ENCODE assay signal across 8 mouse cellular contexts in the genomic region with DNA sequence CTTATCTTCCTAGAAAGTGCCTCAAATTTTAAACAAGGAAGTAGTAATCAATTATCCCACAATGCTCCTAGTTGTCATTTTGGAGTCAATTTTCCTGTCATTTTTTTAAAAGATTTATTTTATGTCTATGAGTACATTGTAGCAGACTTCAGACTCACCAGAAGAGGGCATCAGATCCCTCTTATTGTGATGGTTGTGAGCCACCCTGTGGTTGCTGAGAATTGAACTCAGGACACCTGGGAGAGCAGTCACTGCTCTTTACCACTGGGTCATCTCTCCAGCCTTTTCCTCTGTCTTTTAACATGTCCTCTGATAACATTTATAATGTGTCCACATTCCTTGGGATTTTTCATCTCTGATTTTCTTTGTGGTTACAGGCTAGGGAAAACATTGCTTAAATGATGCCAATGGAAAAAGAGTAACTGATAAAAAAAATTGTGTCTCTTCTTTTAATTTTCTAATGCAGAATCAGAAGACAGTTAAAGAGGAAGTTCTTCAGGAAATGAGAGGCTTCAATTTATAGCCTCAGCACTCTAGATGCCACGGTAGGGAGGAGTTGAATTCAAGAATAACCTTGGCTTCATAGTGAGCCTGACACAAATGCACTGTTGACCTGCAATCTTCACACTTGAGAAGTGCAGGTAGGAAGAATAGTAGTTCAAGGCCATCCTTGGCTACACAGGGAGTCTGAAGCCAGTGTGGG. TPM values are rescaled to one million over a fixed set of nuclear protein-coding genes. Genes with fewer than 3 reads are reported as not detected.
DNase-seq lines count a peak whose midpoint lies in the region; ATAC-seq and TF ChIP-seq lines count a peak whose summit lies in the region.

No protein-coding gene starts in this region.

- DNase-seq in gastrocnemius, adult 2 months: no peak
- no peak for DNase-seq in gastrocnemius, postnatal 10 days
- DNase-seq in CD4-positive helper T cell, adult 2 months (ENCODE audit: low read depth, low spot score): peak; percentile 79
- DNase-seq in embryonic facial prominence, embryonic 10.5 days (ENCODE audit: low spot score): peak; percentile 14
- DNase-seq in adrenal gland, postnatal 10 days: no peak

- peak overlapping the region; percentile 92 for H3K4me3 ChIP-seq in gastrocnemius, adult 2 months
- peak overlapping the region; percentile 95 for H3K4me3 ChIP-seq in embryonic facial prominence, embryonic 10.5 days
- H3K4me3 ChIP-seq in hindbrain, embryonic 13.5 days: peak overlapping the region; percentile 91
- H3K4me3 ChIP-seq in liver, embryonic 16.5 days (ENCODE audit: low read depth, low read length): peak overlapping the region; percentile 80
- H3K4me3 ChIP-seq in neural tube, embryonic 15.5 days (replicated peaks): peak overlapping the region; percentile 91

- peak; percentile 68 for TF ChIP-seq CTCF in gastrocnemius, adult 2 months (IDR thresholded peaks at IDR 0.05)

- peak; percentile 68 for ATAC-seq in hindbrain, embryonic 13.5 days (ENCODE audit: low FRiP score)
- peak; percentile 37 for ATAC-seq in liver, embryonic 16.5 days (ENCODE audit: low read depth)
- ATAC-seq in neural tube, embryonic 15.5 days (ENCODE audit: low FRiP score): peak; percentile 78

- intact Hi-C loops in gastrocnemius, adult 2 months (cut with DNase I): loop anchor here (2.0 to 5.0 kb wide), 3 partner anchors 67 to 297 kb away; partner anchors contain the start of genes Chml, Exo1 and Opn3

- no peaks in the 10 kb centered on the region for H3K9me3 ChIP-seq in embryonic facial prominence, embryonic 10.5 days
- H3K9me3 ChIP-seq in hindbrain, embryonic 13.5 days: no peaks in the 10 kb centered on the region
- no peaks in the 10 kb centered on the region for H3K9me3 ChIP-seq in liver, embryonic 16.5 days (replicated peaks; ENCODE audit: control insufficient read depth, low read length)
- H3K9me3 ChIP-seq in neural tube, embryonic 15.5 days (replicated peaks): no peaks in the 10 kb centered on the region

- 0 out of 2 replicates have a peak overlapping the region, but pooled peaks have one; percentile 35 for H3K9ac ChIP-seq in hindbrain, embryonic 13.5 days
- peak overlapping the region; percentile 70 for H3K9ac ChIP-seq in liver, embryonic 16.5 days (ENCODE audit: low read depth, low read length)
- no peak overlapping the region for H3K9ac ChIP-seq in neural tube, embryonic 15.5 days (replicated peaks)

- WGBS in embryonic facial prominence, embryonic 10.5 days: 88% methylated on average over 1 of the region's 1 CpGs
- 88% methylated on average over 1 of the region's 1 CpGs for WGBS in hindbrain, embryonic 13.5 days
- 17% methylated on average over 1 of the region's 1 CpGs for WGBS in liver, embryonic 16.5 days (ENCODE audit: insufficient replicate concordance)
- 90% methylated on average over 1 of the region's 1 CpGs for WGBS in neural tube, embryonic 15.5 days

- H3K27ac ChIP-seq in gastrocnemius, adult 2 months: peak overlapping the region; percentile 95
- H3K27ac ChIP-seq in embryonic facial prominence, embryonic 10.5 days (replicated peaks): peak overlapping the region; percentile 93
- peak overlapping the region; percentile 50; the same call in 1 of the 2 replicates for H3K27ac ChIP-seq in hindbrain, embryonic 13.5 days
- peak overlapping the region; percentile 79 for H3K27ac ChIP-seq in liver, embryonic 16.5 days (ENCODE audit: low read length)
- peak overlapping the region; percentile 90 for H3K27ac ChIP-seq in neural tube, embryonic 15.5 days (replicated peaks)

- H3K4me2 ChIP-seq in hindbrain, embryonic 13.5 days: peak overlapping the region; percentile 53
- H3K4me2 ChIP-seq in liver, embryonic 16.5 days (ENCODE audit: low read depth, low read length): peak overlapping the region; percentile 93
- H3K4me2 ChIP-seq in neural tube, embryonic 15.5 days: peak overlapping the region; percentile 81

- H3K4me1 ChIP-seq in embryonic facial prominence, embryonic 10.5 days: peaks cover 15% of the 10 kb centered on the region
- peaks cover 18% of the 10 kb centered on the region for H3K4me1 ChIP-seq in hindbrain, embryonic 13.5 days (replicated peaks)
- peaks cover 15% of the 10 kb centered on the region for H3K4me1 ChIP-seq in liver, embryonic 16.5 days (ENCODE audit: control insufficient read depth, low read depth, low read length)
- H3K4me1 ChIP-seq in neural tube, embryonic 15.5 days: peaks cover 19% of the 10 kb centered on the region

- no peaks in the 10 kb centered on the region; the same call in 1 of the 2 replicates for H3K36me3 ChIP-seq in embryonic facial prominence, embryonic 10.5 days (replicated peaks)
- no peaks in the 10 kb centered on the region for H3K36me3 ChIP-seq in hindbrain, embryonic 13.5 days
- H3K36me3 ChIP-seq in liver, embryonic 16.5 days (ENCODE audit: control insufficient read depth, insufficient read depth): no peaks in the 10 kb centered on the region
- no peaks in the 10 kb centered on the region for H3K36me3 ChIP-seq in neural tube, embryonic 15.5 days

- H3K27me3 ChIP-seq in embryonic facial prominence, embryonic 10.5 days (replicated peaks; ENCODE audit: low read depth, poor library complexity, severe bottlenecking): no peaks in the 10 kb centered on the region
- H3K27me3 ChIP-seq in hindbrain, embryonic 13.5 days: no peaks in the 10 kb centered on the region
- H3K27me3 ChIP-seq in liver, embryonic 16.5 days (ENCODE audit: control insufficient read depth, insufficient read depth, low read depth, low read length): no peaks in the 10 kb centered on the region
- H3K27me3 ChIP-seq in neural tube, embryonic 15.5 days (replicated peaks): no peaks in the 10 kb centered on the region

RNA-seq across cellular contexts. Expression of gene Fh1, which starts 0.7 kb away (rescaled TPM):
- total RNA-seq in gastrocnemius, adult 2 months (2021): 100 to 1,000 TPM; 231 to 325 TPM
- total RNA-seq in gastrocnemius, postnatal 10 days (2021): 100 to 1,000 TPM; 218 to 258 TPM
- polyA plus RNA-seq in embryonic facial prominence, embryonic 10.5 days (2016; fragmentation: Nextera tagmentation; extraction: Ambion mirVana): 122 and 124 TPM in 2 replicates
- 83.4 and 84.5 TPM in 2 replicates for polyA plus RNA-seq in hindbrain, embryonic 13.5 days (2015; fragmentation: Nextera tagmentation; extraction: Ambion mirVana)
- polyA plus RNA-seq in liver, embryonic 16.5 days (2015; fragmentation: Nextera tagmentation; extraction: Ambion mirVana): 70.1 and 73.9 TPM in 2 replicates
- polyA plus RNA-seq in neural tube, embryonic 15.5 days (2015; fragmentation: Nextera tagmentation; extraction: Ambion mirVana): 117 and 118 TPM in 2 replicates
- 100 to 1,000 TPM; 421 to 465 TPM for total RNA-seq in adrenal gland, postnatal 10 days (2021)

RNA-seq across cellular contexts. Expression of gene Kmo, which starts 6.0 kb away (rescaled TPM):
- under 1 TPM in 1 of 2 experiments, not detected in 1; 0.15 TPM for total RNA-seq in gastrocnemius, adult 2 months (2021)
- under 1 TPM; 0.25 to 0.28 TPM for total RNA-seq in gastrocnemius, postnatal 10 days (2021)
- polyA plus RNA-seq in embryonic facial prominence, embryonic 10.5 days (2016; fragmentation: Nextera tagmentation; extraction: Ambion mirVana): 0.04 TPM in 1 of 2 replicates, not detected in the other
- polyA plus RNA-seq in hindbrain, embryonic 13.5 days (2015; fragmentation: Nextera tagmentation; extraction: Ambion mirVana): 0.18 and 0.21 TPM in 2 replicates
- polyA plus RNA-seq in liver, embryonic 16.5 days (2015; fragmentation: Nextera tagmentation; extraction: Ambion mirVana): 13.4 and 15.0 TPM in 2 replicates
- 0.09 and 0.46 TPM in 2 replicates for polyA plus RNA-seq in neural tube, embryonic 15.5 days (2015; fragmentation: Nextera tagmentation; extraction: Ambion mirVana)
- 10 to 100 TPM in 1 of 2 experiments, 1 to 10 TPM in 1; 5.9 to 12.2 TPM for total RNA-seq in adrenal gland, postnatal 10 days (2021)

Comparison
In these comparisons a context has a peak if more than half of its experiments do, and no peak if none do; other contexts are left out.
1. DNase-seq: peak in CD4-positive helper T cell, adult 2 months (single experiment) and embryonic facial prominence, embryonic 10.5 days (single experiment); none in gastrocnemius, adult 2 months (single experiment), gastrocnemius, postnatal 10 days (single experiment) and adrenal gland, postnatal 10 days (single experiment).
2. Peak in every context shown above with its lines, with median percentiles within 50 percentile points of each other: H3K27ac ChIP-seq, H3K4me3 ChIP-seq, ATAC-seq and H3K4me2 ChIP-seq.